Mouse (Mus musculus) megakaryocyte, adult 5-6 weeks (primary cell): ENCODE results near the gene Spib. TPM values are rescaled to one million over a fixed set of nuclear protein-coding genes. Genes with fewer than 3 reads are reported as not detected.
A peak's percentile ranks its signal among the peaks of the same experiment; 100 is the strongest.

Source experiments
- ATAC-seq: 2 replicates; pipeline ENCODE4 v1.8.0; 2016; ENCODE audit warnings: mild to moderate bottlenecking, inconsistent platforms; ENCODE audit not compliant: poor library complexity, severe bottlenecking
- total RNA-seq, 2 experiments: library from RNA; stranded (forward) in 1 of 2; stranded (reverse) in 1 of 2; fragments of 153-499, 151-499 nt in 1 of 2; fragments of 221-1000, 200-1000 nt in 1 of 2; gene quantifications; 2 replicates each; pipeline versions ENCODE4 v1.2.3 to v1.2.4; 2015 to 2017

The Spib gene
- total RNA-seq, 2 experiments from 2014 or later, result 3.8 to 6.4 TPM

- peak; percentile 93 for ATAC-seq
These were observed 4.1 kb downstream of the Spib start for GRCm38 (mm10) chr7:44527483-44528398.

- no peak for ATAC-seq
These were observed 5.3 kb downstream of the Spib start for GRCm38 (mm10) chr7:44526414-44527154.

- ATAC-seq, result no peak
These were observed 6.6 kb downstream of the Spib start for GRCm38 (mm10) chr7:44525126-44525832.

- no peak for ATAC-seq
These were observed 7.4 kb downstream of the Spib start, which contains the start of gene Mybpc2 for GRCm38 (mm10) chr7:44524502-44524901. Mybpc2 (minus strand) TSS chr7:44524656.

GRCm38 (mm10) chr7:44523056-44523455, 8.8 kb downstream of the Spib start:
- no peak for ATAC-seq

- ATAC-seq, result peak; percentile 59
These were observed 10.2 kb downstream of the Spib start for GRCm38 (mm10) chr7:44521710-44522109.

- no peak for ATAC-seq
These were observed 10.9 kb downstream of the Spib start for GRCm38 (mm10) chr7:44520990-44521389.

GRCm38 (mm10) chr7:44519240-44519913, 12.5 kb downstream of the Spib start:
- no peak for ATAC-seq

GRCm38 (mm10) chr7:44507491-44507890, 24.4 kb downstream of the Spib start:
- no peak for ATAC-seq

GRCm38 (mm10) chr7:44501563-44502115, 30.2 kb downstream of the Spib start:
- ATAC-seq, result peak; percentile 86

- no peak for ATAC-seq
These were observed 31.8 kb downstream of the Spib start for GRCm38 (mm10) chr7:44500046-44500445.

- ATAC-seq, result no peak
These were observed 32.9 kb downstream of the Spib start for GRCm38 (mm10) chr7:44498922-44499321.

GRCm38 (mm10) chr7:44497361-44498055, 34.4 kb downstream of the Spib start:
- no peak for ATAC-seq

GRCm38 (mm10) chr7:44496771-44497109, 35.1 kb downstream of the Spib start:
- no peak for ATAC-seq

- ATAC-seq, result peak; percentile 95
These were observed 35.7 kb downstream of the Spib start, which contains the start of the genes Emc10 and Fam71e1 for GRCm38 (mm10) chr7:44495992-44496770. Emc10 (minus strand) TSS chr7:44496529. Fam71e1 (plus strand) TSS chr7:44496581.

GRCm38 (mm10) chr7:44495086-44495485, 36.8 kb downstream of the Spib start:
- no peak for ATAC-seq

- ATAC-seq, result no peak
These were observed 37.2 kb downstream of the Spib start for GRCm38 (mm10) chr7:44494681-44495080.

- no peak for ATAC-seq
These were observed 39.6 kb downstream of the Spib start for GRCm38 (mm10) chr7:44492166-44492826.
